In genomic region chr10:116304355-116304754, GRCm38 (mm10) we compare ENCODE assay signal across 23 mouse cellular contexts. TPM values are rescaled to one million over a fixed set of nuclear protein-coding genes. Genes with fewer than 3 reads are reported as not detected.
A peak's percentile ranks its signal among the peaks of the same experiment; 100 is the strongest.
DNase-seq lines count a peak whose midpoint lies in the region; ATAC-seq and TF ChIP-seq lines count a peak whose summit lies in the region.
"Had no signal": no experiment of that assay in that cellular context is flagged by ENCODE, and none has a peak within 500 bp of the region (broad histone marks: within the 10 kb centered on the region; RNA-seq: fewer than 3 reads in every experiment).

No protein-coding gene starts in this region.

- no peak for ATAC-seq in heart, postnatal 0 days (ENCODE audit: insufficient read depth, low read depth)
- no peak for ATAC-seq in lung, embryonic 16.5 days (ENCODE audit: low read depth)
- no peak for ATAC-seq in kidney, embryonic 15.5 days (replicated peaks; ENCODE audit: low FRiP score)
- ATAC-seq: activated CD4-positive, CD25-positive, alpha-beta regulatory T cell, adult 4 months; forebrain, embryonic 14.5 days; intestine, embryonic 15.5 days; Patski had no signal

- peak overlapping the region; percentile 7; the same call in 1 of the 2 replicates for H3K4me2 ChIP-seq in heart, postnatal 0 days (ENCODE audit: low read depth, low read length)
- 0 out of 2 replicates have a peak overlapping the region, but pooled peaks have one; percentile 21 for H3K4me2 ChIP-seq in lung, embryonic 16.5 days (ENCODE audit: low read depth, low read length)
- no peak overlapping the region for H3K4me2 ChIP-seq in kidney, embryonic 15.5 days
- H3K4me2 ChIP-seq: embryonic facial prominence, embryonic 15.5 days; hindbrain, embryonic 14.5 days; intestine, embryonic 15.5 days had no signal

- no peak for TF ChIP-seq CTCF in heart, postnatal 0 days (IDR thresholded peaks at IDR 0.05; ENCODE audit: low read depth)

- H3K4me3 ChIP-seq in heart, postnatal 0 days (ENCODE audit: low read depth, low read length), result no peak overlapping the region
- H3K4me3 ChIP-seq in lung, embryonic 16.5 days (ENCODE audit: low read length), result no peak overlapping the region
- H3K4me3 ChIP-seq in kidney, embryonic 15.5 days (replicated peaks), result no peak overlapping the region
- H3K4me3 ChIP-seq: embryonic facial prominence, embryonic 15.5 days; erythroblast, embryonic 14.5 days; forebrain, embryonic 10.5 days; hindbrain, embryonic 10.5 days; intestine, embryonic 15.5 days had no signal

- 86% methylated on average over 4 of the region's 4 CpGs for WGBS in heart, postnatal 0 days
- WGBS in lung, embryonic 16.5 days, result 79% methylated on average over 4 of the region's 4 CpGs
- 85% methylated on average over 4 of the region's 4 CpGs for WGBS in kidney, embryonic 15.5 days

- no peak for DNase-seq in heart, postnatal 0 days (ENCODE audit: low spot score)
- no peak for DNase-seq in heart, adult 11 months
- DNase-seq in lung, postnatal 36 days, result no peak
- DNase-seq in NIH3T3 (ENCODE audit: low read depth), result peak; percentile 79
- DNase-seq in adrenal gland, postnatal 25 days, result no peak
- DNase-seq: adrenal gland, postnatal 14 days; B cell, adult 2 months; cerebellum, adult 2 months; cerebellum, postnatal 14 days; embryo, embryonic 11 days had no signal

- H3K27ac ChIP-seq in heart, postnatal 0 days (ENCODE audit: low read depth), result no peak overlapping the region
- no peak overlapping the region for H3K27ac ChIP-seq in lung, embryonic 16.5 days (ENCODE audit: low read length)
- no peak overlapping the region for H3K27ac ChIP-seq in kidney, embryonic 15.5 days
- H3K27ac ChIP-seq: embryonic facial prominence, embryonic 15.5 days; forebrain, embryonic 10.5 days; hindbrain, embryonic 10.5 days; hindbrain, embryonic 14.5 days; intestine, embryonic 15.5 days had no signal

- H3K27me3 ChIP-seq in heart, postnatal 0 days (ENCODE audit: control insufficient read depth, insufficient read depth, low read length), result peaks cover 20% of the 10 kb centered on the region
- peaks cover 9% of the 10 kb centered on the region for H3K27me3 ChIP-seq in lung, embryonic 16.5 days (ENCODE audit: control insufficient read depth, insufficient read depth, low read depth, low read length)
- H3K27me3 ChIP-seq in kidney, embryonic 15.5 days, result peaks cover 45% of the 10 kb centered on the region
- H3K27me3 ChIP-seq: Patski had no signal

- H3K9me3 ChIP-seq in heart, postnatal 0 days (replicated peaks; ENCODE audit: control insufficient read depth, low read length), result no peaks in the 10 kb centered on the region
- no peaks in the 10 kb centered on the region for H3K9me3 ChIP-seq in lung, embryonic 16.5 days (ENCODE audit: control insufficient read depth, low read length)
- H3K9me3 ChIP-seq in kidney, embryonic 15.5 days (replicated peaks), result no peaks in the 10 kb centered on the region
- H3K9me3 ChIP-seq: embryonic facial prominence, embryonic 15.5 days; forebrain, embryonic 10.5 days; hindbrain, embryonic 10.5 days; intestine, embryonic 15.5 days had no signal

- no peak for TF ChIP-seq EP300 in heart, postnatal 0 days (IDR thresholded peaks at IDR 0.05; ENCODE audit: low read depth)

- no peaks in the 10 kb centered on the region for H3K36me3 ChIP-seq in heart, postnatal 0 days (replicated peaks; ENCODE audit: control insufficient read depth, insufficient read depth, low read length)
- H3K36me3 ChIP-seq in lung, embryonic 16.5 days (ENCODE audit: control insufficient read depth, insufficient read depth, low read length), result no peaks in the 10 kb centered on the region
- H3K36me3 ChIP-seq in kidney, embryonic 15.5 days, result no peaks in the 10 kb centered on the region
- H3K36me3 ChIP-seq: embryonic facial prominence, embryonic 15.5 days; forebrain, embryonic 10.5 days; hindbrain, embryonic 10.5 days; intestine, embryonic 15.5 days had no signal

- H3K9ac ChIP-seq in heart, postnatal 0 days (replicated peaks; ENCODE audit: low read depth, low read length), result no peak overlapping the region
- no peak overlapping the region for H3K9ac ChIP-seq in lung, embryonic 16.5 days (ENCODE audit: low read length)
- H3K9ac ChIP-seq in kidney, embryonic 15.5 days, result no peak overlapping the region
- H3K9ac ChIP-seq: embryonic facial prominence, embryonic 15.5 days; hindbrain, embryonic 14.5 days; intestine, embryonic 15.5 days had no signal

- H3K4me1 ChIP-seq in heart, postnatal 0 days (ENCODE audit: control insufficient read depth, insufficient read depth), result no peaks in the 10 kb centered on the region
- peaks cover 9% of the 10 kb centered on the region; the same call in 1 of the 2 replicates for H3K4me1 ChIP-seq in lung, embryonic 16.5 days (replicated peaks; ENCODE audit: control insufficient read depth, insufficient read depth, low read length)
- H3K4me1 ChIP-seq in kidney, embryonic 15.5 days, result peaks cover 11% of the 10 kb centered on the region

RNA-seq across cellular contexts. Expression of gene Ptprb, which starts 29.0 kb away (rescaled TPM):
- 22.3 and 24.5 TPM in 2 replicates for total RNA-seq in heart, postnatal 0 days (2014; rRNA removed; ENCODE audit: low replicate concordance)
- 6.2 and 6.9 TPM in 2 replicates for polyA plus RNA-seq in heart, postnatal 0 days (2015; fragmentation: Nextera tagmentation; extraction: Ambion mirVana)
- polyA plus RNA-seq in lung, embryonic 16.5 days (2015; fragmentation: Nextera tagmentation; extraction: Ambion mirVana), result 17.1 and 18.4 TPM in 2 replicates
- 32.8 and 42.3 TPM in 2 replicates for total RNA-seq in adrenal gland, postnatal 25 days (2021)
- polyA plus RNA-seq in kidney, embryonic 15.5 days (2015; fragmentation: Nextera tagmentation; extraction: Ambion mirVana), result 7.2 and 7.4 TPM in 2 replicates
- total RNA-seq: common myeloid progenitor, adult 5-6 weeks; MEL had no signal
